Mouse (Mus musculus) thymus, adult 2 months (tissue): ENCODE data around the gene Jpt2.

Source experiments
- CTCF ChIP-seq: fragments of 200-500 bp; IDR thresholded peaks from 2 replicates; pipeline ENCODE4 v1.5.1; 2012; ENCODE audit warnings: mild to moderate bottlenecking, control low read depth, low read length, moderate library complexity, borderline replicate concordance; ENCODE audit not compliant: control insufficient read depth, poor library complexity, insufficient read depth; ENCODE audit errors: extremely low read depth
- POLR2A ChIP-seq: fragments of 200-500 bp; IDR thresholded peaks from 2 replicates; pipeline ENCODE4 v1.6.1; 2012; ENCODE audit warnings: mild to moderate bottlenecking, low read length, control low read depth, moderate library complexity; ENCODE audit not compliant: control insufficient read depth, poor library complexity, insufficient read depth; ENCODE audit errors: extremely low read depth

DNA sequence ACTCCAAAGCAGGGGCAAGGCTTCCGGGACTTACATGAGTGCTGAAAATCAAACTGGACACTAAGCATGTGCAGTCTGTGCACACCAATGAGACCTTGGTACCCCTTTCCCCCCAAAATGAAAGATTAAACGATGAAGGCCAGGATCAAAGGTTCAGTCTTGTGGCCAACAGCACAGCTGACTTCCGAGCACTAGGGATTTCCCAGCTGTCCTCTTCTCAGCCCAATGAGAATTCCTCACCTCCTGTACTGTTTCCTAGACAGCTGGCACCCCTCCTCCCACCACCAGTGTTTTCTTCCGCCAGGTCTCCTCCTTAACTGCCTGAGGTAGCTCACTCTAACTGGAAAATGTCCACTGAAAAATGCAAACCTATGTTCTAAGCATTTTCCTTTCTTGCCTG, 27.3 kb downstream of the Jpt2 start:
- TF ChIP-seq CTCF (no peak), POLR2A (no peak)
